Mouse (Mus musculus) spleen, adult 12 weeks (tissue): ENCODE results near the gene Gprin1.
"Not testable (repeated sequence)": the region's sequence is repeated elsewhere in the genome, so short reads cannot be mapped to it uniquely, and the experiment has no call there.

Experiments
- DNase-seq: peaks from one replicate; pipeline ENCODE4 v3.0.0; 2022; ENCODE audit warnings: low spot score

Gprin1 gene

DNA sequence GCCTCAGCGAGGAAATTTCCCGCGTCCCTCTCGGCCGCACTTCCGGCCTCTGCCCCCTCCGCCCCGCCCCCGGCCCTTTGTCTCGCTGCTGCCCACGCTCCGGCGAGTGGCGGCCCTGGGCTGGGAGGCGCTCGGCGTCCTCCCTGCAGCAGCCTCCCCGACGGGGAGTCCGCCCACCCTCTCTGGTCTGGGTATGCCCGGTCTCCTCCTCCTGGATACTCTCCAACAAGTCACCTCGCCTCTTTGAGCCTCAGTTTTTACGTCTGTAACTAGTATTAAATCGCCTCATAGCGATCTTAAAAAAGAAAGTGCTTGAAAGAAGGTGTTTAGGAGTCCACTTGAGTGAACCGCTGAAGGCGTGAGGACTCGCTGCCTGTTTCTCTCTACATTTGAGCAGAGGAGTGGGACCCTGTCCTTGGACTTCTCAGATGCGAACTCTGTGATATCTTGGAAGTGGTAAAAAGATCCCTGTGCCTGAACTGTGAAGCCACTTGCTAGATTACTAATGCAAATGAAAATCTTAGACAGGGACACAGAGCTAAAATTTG lies at the start of gene Gprin1:
Gene Gprin1, minus strand, starts transcription at position 11 of the 548 bp plus-strand sequence.
- no peak for DNase-seq

DNA sequence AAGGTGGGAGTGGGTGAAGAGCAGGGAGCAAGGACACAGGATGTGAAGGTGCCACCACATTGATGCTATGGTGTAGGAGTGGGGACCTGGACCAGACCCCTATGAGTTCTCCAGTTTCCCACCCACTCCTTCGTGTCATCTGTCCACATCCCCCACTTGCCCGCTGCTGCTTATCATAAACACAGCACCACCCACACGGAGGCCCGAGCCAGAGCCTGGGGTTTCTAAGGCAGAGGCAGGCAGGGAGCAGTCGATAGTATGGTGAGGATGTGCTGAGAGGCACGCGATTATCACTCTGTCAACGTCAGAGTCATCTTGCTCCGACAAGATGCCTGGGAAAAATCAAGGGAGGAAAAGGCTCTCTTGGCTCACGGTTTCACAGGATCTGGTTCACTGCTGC lies 49.1 kb upstream of the Gprin1 start:
- DNase-seq, result no peak

DNA sequence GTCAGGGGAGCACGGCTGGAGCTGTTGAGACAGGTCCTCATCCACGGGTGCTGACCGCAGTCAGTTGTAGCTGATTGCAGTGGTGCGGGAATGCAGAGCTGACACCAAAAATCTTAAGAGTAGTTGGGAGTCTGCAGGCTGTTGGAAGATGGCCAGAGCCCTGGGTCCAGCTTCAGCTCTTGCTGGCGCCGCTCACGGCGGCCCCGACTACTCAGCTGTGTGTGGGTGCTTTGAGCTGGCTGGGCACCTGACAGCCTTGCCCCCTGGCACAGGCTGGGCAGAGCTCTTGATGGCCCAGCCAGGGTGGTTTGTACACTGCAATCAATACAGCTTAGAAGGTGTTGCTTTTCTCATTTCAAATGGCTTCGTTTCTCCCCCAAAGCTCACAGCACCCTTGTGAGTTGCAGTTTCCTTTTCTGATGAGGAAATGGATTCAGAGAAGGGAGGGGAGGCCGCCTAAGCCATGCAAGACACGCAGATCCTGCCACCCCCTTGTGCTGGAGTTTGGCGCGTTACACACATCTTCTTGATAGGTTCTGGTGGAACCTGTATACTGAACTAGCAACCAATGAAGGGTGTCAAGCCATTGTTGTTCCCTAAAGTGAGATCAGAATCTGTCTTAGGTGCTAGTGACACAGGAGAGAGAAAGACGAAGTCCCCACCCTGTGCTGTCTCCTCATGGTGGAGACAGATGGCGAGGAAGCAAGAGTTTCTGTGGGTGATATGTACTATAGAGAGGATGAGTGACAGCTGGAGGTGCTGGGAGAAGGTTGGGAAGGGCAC lies 48.4 kb upstream of the Gprin1 start:
- no peak for DNase-seq

DNA sequence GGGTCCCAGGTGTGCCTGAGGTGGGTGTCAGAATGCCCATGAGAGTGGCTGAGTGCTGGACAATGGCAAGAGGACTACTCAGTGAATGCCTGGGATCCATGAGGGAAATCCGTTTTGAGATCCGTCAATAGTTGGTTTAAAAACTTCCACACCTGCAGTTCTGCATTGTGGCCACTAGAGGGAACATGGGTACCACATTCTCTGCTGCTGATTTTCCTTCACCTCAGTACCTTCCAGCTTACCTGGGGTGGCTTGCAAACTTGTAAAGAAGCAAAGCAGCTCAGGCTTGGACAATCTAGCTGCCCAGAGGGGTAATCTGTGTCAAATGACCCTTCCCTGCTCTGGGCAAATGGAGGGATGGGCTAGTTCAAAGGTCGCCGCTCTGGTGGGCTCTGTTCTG lies 47.7 kb upstream of the Gprin1 start:
- no peak for DNase-seq

DNA sequence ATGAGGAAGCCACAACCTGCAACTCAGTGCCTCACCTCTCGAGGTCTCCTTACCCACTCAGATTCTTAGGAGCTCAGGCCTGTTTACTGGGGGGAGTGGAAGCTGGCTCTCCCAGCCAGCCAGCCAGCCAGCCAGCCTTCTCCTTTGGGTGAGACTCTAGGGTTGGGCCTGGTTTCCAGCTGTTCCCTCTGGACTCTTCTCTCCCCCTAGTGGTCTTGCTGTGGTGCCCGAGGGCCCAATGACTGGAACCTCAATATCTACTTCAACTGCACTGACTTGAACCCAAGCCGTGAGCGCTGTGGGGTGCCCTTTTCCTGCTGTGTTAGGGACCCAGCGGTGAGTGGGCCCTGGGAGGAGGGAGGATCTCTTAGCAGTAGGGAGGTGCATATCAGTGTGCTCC lies 45.2 kb upstream of the Gprin1 start:
- no peak for DNase-seq

DNA sequence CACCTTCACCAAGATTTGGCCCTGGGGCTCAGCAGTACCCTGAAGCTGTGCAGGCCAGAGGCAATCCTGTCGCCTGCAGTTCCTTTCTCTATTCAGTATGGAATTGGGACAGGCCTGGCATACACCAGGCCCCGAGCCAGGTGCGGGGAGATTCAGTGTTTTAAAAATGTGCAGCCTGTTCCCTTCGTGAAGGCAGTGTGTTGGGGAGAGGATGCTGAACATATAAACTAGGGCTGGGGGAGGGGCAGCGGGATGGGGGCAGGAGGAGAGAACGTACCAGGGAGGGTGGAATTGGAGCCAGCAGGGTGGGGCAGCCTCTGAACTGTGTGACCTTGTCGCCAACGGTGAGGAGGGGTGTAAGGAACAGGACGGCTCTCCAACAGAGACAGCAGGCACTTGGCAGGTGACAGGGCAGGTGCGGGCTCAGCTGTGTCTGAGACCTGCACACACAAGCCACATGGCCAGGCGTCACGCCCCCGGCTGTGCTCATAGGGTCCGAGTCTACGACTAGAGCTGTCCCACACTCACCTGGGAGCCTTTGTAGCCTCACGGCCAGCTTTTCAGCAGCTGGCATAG lies 44.4 kb upstream of the Gprin1 start:
- DNase-seq, result no peak

DNA sequence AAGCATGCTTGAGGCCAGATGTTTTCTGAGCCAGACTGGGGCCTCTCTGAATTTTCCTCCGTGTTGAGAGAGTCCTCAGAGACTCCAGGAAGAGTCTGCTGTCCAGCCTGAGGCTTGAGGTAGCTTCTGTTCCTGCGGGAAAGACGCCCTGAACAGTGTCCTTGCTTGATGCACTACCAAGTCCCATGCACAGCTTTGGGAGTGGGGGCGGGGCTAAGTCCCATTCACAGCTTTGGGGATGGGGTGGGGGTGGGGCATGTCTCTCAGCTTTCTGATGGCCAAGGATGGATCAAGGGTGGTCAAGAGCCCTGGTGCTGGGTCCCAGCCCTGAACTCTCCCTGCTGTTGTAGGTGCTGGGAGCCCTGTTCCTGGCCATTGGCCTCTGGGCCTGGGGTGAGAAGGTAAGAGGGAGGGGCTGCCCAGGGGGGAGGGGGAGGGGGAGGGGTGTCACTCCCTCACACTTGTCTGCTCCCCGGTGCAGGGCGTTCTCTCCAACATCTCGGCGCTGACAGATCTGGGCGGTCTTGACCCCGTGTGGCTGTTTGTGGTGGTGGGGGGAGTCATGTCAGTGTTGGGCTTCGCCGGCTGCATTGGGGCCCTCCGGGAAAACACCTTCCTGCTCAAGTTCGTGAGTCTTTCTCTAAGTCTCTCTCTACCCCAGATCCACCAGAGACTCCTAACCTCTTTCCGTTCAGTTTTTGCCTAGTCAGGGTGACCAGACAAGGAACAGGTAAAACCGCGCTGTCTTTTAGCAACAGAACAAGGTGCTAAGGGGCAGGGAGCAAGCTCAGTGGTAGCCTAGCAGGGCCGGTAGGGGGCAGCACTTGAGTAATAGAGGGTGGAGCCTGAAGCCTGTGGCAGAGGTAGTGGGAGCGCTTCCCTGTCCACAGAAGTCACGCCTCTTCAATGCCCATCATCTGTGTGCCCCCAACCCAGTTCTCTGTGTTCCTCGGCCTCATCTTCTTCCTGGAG lies 42.9 kb upstream of the Gprin1 start:
- no peak for DNase-seq

DNA sequence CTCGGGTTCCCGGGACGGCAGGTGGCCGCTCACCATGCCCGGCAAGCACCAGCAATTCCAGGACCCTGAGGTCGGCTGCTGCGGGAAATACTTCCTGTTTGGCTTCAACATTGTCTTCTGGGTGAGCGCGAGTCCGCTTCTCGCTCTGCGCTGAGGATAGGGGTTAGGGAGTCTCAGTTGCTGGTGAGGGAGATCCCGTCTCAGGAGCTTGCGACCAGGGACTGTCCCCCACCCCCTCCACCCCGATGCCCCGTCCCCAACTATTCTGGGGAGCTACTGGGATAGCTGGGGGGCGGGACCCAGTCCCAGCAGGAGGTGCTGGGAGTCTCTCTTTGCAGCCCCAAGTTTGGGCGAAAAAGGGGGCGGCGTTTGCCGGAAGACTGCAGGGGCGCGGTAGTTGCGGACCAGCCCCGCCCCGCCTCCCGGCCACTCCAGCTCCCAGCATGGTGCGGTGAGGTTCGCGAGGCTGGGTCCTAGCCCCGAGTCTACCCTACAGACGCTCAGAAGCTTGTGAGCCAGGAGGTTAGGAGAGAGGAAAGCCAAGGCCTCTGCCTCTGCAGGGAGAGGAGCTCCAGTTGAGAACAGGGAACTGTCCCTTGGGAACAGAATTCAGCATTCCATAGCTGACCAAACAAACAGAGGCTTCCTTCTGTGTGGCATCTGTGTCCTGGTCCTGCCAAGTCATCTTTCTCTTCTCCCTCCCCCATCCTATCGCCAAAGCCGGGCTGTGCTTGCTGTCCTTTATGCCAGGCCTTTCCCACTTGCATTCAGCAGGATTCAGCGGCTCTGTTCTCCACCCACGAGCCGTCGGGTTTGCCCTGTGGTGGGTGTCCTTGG lies 40.1 kb upstream of the Gprin1 start:
- DNase-seq, result no peak

DNA sequence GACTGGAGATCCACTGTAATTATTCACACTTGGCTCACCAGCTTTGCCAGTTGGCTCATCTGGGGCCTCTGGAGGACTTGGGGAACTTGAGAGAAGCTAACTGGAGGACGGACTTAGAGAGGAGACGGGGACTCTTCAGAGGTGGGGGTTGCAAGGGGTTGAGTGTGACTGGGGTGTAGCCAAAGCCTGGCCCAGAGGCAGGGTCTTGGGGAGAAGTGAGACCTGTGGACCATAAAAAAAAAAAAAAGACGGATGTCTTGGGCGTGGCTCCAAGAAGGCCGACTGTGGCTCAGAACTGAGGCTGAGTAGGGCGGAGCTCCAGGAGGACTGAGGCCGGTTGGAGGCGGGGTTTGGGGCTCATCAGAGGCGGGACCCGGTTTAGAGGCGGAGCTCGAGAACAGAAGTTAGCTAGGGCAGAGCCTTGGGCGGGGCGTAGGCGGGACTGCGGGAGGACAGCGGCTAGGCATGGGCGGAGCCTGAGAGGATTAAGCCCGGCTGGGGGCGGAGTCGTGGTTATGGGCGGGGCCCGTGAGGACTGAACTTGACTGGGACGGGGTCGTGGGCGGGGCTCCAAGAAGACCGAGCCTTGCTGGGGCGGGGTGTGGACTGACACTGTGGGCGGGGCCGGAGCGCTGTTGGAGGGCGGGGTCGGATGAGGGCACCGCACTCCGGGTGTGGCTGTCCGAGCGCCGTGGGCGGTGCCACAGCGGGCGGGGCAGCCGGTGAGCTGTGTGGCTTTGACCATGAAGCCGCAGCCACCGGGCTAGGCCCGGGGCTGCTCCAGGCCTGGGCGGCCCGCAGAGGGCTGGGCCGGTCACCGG lies 39.3 kb upstream of the Gprin1 start, which contains the start of gene Tspan17:
Gene Tspan17, plus strand, starts transcription at position 638 of the 821 bp plus-strand sequence.
- DNase-seq, result peak; percentile 77

DNA sequence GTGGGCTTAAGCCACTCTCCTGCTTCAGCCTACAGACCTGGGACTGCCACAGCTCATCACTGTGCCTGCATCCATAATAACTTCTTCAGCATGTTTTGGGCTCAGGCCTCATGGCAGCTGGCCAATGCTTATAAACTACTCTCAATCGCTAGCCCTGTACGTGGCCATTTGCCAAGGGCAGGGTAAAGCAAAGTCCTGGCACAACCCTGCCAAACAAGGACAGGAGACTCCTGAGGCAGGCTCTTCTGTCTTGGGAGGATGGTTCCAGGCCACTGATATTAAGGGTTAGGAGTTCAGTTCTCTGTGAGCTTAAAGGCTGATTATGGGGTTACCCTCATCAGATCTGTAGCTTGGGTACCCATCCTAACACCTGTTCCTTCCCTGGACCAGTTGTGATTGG lies 37.9 kb upstream of the Gprin1 start:
- not testable (repeated sequence) for DNase-seq

DNA sequence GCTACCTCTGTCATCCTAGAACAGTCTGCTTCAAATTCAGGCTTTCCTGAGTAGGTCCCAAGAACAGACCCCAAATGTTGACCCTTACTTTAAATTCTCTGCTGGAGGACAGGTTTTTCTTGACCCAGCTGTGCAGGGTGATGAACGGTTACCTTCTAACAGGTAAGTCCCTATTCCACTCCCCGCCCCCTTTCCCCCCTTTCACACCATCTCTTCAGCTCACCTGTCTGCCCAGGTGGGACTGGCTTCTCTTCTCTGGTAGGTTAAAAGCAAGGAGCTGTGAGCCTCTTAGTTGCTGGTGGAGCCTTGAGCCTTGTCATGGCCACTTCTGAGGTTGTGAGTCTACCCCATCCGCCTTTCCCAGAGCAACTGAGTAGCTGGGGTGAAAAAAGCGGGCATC lies 34.0 kb upstream of the Gprin1 start, which contains the start of gene Eif4e1b:
Gene Eif4e1b, plus strand, starts transcription at position 301 of the 400 bp plus-strand sequence.
- DNase-seq, result no peak

DNA sequence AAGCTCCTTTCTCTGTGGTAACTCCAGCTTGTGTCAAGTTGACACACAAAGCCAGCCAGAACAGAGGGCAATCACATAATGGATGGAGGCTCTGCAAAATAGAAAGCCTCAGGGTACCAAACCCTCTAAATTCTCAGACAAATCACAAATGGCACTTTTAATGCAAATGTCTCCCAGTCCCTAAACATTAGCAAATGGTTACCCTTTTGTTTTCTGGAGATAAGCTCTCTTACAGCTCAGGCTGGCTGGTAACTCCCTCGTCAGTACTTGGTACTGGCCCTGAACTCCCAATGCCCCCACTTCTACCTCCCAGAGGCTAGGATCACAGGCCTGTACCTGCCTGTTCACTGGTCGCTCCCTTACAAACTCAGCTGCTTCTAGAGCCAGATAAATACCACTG lies 33.6 kb upstream of the Gprin1 start:
- DNase-seq, result no peak

DNA sequence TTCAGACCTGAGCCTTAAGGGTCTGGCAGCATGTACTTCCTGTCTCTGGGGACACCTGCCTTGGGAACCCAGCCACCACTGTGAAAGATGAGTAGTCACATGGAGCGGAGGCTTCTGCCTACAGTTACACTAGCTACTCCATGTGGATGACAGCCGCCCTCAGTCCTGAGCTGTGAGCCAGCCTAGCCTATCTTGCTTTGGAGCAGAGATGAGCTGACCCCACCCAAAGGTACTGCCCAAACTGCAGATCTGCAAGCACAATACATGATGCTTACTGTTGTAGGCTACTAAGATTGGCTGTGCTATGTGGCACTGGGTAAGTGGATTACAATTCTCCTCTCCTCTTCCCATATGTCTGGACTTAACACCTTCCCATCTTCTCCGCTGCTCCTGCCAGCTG lies 31.4 kb upstream of the Gprin1 start:
- no peak for DNase-seq

DNA sequence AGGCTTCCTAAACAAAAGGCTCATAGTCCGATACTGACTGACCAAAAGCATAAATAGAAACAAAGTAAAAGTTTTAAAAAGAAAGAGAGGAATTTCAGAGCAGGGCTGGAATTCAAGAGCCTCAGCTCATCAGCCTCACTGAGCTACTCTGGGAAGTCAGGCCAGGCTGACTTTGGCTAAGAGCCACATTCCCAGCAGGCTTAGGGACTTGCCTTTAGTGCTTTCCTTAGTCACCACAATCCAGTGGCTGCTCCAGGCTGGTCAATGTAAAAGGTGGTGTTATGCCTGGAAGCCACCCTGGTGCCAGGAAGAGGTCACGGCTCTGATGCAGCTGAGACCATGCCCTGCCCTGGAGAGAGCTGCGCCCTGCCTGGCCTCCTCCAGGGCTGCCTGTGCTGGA lies 30.9 kb upstream of the Gprin1 start:
- DNase-seq, result no peak

DNA sequence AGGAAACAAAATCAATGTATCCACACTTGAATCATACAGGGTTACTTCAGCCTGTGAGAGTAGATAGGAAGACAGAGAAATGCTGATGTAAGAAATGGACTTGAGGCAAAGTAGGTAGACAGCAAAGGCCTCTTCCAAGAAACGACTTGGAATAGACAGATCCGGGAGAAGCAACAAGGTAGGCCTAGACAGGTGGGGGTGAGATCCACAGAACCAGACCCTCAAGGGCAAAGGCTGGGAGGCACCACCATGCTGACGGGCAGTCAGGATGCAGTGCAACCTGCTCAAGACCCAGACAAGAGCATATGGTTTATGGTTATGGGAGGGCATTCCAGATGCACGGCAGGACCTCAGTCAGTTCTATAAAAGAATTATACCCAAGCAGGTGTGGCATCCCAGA lies 17.3 kb upstream of the Gprin1 start:
- DNase-seq, result no peak

DNA sequence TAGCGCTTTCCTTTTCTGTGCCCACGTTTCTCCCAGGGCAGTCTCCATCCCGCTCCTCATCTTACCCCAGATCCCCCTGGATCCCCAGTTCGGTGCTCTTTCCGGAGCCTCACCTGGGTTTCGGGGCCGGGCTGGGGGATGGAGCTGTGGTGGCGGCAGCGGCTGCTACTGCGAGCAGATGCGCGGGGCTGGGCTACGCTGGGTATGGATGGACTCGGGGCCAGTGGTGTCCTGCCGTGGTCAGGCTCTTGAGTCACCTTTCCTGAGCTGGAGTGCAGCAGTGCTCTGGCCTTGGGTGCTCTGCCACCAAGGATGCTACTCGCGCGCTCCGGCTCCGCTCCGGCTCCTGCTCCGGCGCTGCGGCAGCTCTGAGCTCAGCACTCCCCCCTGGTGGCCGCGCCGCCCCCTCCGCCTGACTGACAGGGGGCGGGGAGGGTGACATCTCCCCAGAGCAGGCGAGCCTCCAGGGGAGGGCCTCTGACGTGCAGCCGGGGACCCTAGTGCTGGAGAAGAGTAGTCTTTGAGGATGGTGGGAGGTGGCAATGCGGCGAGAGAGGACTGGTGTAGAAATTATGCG lies 16.6 kb upstream of the Gprin1 start, which contains the start of gene Sncb:
Gene Sncb, minus strand, starts transcription at position 404 of the 577 bp plus-strand sequence.
- DNase-seq, result peak; percentile 6

DNA sequence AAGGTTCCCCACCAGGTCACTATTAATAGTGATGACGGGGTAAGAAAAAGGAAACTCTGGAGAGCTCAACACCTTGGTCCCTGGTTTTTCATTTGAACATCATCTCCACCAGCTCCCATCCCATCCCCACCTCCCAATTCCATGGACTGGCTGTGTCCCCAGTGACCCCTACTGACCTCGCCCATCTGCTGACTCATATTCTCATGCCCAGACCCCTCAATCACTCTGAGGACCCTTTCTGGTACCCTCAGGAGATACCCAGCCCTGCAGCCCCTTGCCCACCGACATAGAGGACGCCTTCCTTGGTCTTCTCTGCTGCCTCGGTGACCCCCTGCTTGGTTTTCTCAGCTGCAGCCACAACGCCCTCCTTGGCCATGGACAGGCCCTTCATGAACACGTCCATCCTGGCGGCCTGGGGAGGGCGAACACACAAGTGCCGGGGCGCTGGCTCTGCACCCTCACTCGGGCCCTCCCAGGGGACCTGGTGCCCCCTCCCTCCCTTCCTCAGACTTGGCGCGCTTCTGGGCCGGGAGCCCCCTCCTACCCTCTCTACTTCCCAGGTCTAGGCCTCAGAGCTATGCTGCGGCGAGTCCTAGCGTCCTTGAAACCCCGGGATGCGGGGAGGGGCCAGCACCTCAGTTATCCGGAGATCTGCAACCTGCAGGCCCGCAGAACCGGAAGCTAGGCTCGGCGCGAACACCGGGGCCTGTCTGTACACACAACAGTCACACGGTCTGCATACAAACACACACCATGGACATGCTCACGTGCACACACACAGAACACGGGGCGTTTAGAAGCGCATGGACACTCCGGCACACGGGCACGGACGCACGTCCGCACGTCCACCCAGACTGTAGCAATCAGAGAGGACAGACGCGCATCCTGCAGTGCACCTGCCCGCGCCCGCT lies 15.9 kb upstream of the Gprin1 start:
- DNase-seq, result no peak

DNA sequence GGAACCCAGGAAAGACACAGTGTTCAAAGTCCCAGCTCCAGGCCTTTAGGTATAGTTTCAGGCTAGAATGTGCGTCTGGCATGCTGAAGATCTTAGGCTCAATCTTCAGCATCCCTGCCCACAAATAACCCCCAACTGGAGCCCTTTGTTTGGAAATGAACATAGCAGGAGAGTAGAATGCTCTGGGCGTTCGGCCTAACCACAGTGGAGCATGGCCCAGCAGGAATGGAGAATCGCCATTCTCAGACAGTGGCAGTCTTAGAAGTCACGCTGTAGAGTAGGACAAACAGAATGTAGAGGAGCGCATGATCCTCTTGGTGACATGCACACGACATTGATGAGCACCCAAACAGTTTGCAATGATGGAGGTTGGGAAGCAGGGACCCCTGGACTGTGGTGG lies 11.2 kb upstream of the Gprin1 start:
- DNase-seq, result no peak
